Mouse (Mus musculus) CH12.LX (cell line): ENCODE measurements at regions not wholly inside any gene's neighbourhood (a gene's known extent, or its start where the extent isn't known, plus 50 kb on each side); places are given as distances from the start of the nearest gene placed in this dataset.

Experiments used
- DNase-seq: peaks from one replicate; pipeline ENCODE4 v3.0.0-alpha.2; 2013; ENCODE audit errors: extremely low read depth
- H3K27ac ChIP-seq: 2 replicates; pipeline ENCODE4 v1.5.1; 2012; ENCODE audit warnings: low read depth, mild to moderate bottlenecking, control low read depth, moderate library complexity; ENCODE audit not compliant: insufficient read depth
- H3K27me3 ChIP-seq: replicated peaks from 2 replicates; pipeline ENCODE3; 2012; ENCODE audit warnings: inconsistent platforms
- H3K36me3 ChIP-seq, 2 experiments: replicated peaks in 1 of 2; 2 replicates each; pipeline versions ENCODE3 to v1.6.1; 2012; ENCODE audit warnings: inconsistent platforms in 1 of 2, low read length in 1 of 2, mild to moderate bottlenecking in 1 of 2, mixed read lengths in 1 of 2, moderate library complexity in 1 of 2; ENCODE audit not compliant: control insufficient read depth in 1 of 2, insufficient read depth in 1 of 2
- H3K4me1 ChIP-seq, 2 experiments: 2 replicates each; pipeline ENCODE4 v1.6.1; 2012; ENCODE audit warnings: inconsistent platforms in 1 of 2, moderate library complexity in 1 of 2; ENCODE audit not compliant: insufficient read depth in 2 of 2, control insufficient read depth in 1 of 2
- H3K4me2 ChIP-seq: 2 replicates; pipeline ENCODE4 v1.6.1; 2012; ENCODE audit warnings: low read depth, mild to moderate bottlenecking, control low read depth; ENCODE audit not compliant: poor library complexity, insufficient read depth, severe bottlenecking
- H3K4me3 ChIP-seq, 3 experiments: fragments of 150-350 bp in 1 of 3; sonication (generic) in 1 of 3; replicated peaks in 1 of 3; 2 replicates each; pipeline versions ENCODE3 to v1.5.1; 2011 to 2012; ENCODE audit warnings: low read depth in 2 of 3, low read length in 2 of 3, mild to moderate bottlenecking in 2 of 3, moderate library complexity in 2 of 3, control low read depth in 1 of 3, improper control_type of control experiment in 1 of 3, inconsistent platforms in 1 of 3, mixed read lengths in 1 of 3; ENCODE audit not compliant: poor library complexity in 1 of 3
- H3K79me2 ChIP-seq: replicated peaks from 2 replicates; pipeline ENCODE4 v1.6.1; 2012; ENCODE audit warnings: mild to moderate bottlenecking, moderate library complexity; ENCODE audit not compliant: control insufficient read depth, poor library complexity, insufficient read depth, severe bottlenecking; ENCODE audit errors: extremely low read depth
- H3K9ac ChIP-seq: 2 replicates; pipeline ENCODE4 v1.6.1; 2012; ENCODE audit warnings: low read depth, mild to moderate bottlenecking, control low read depth, moderate library complexity; ENCODE audit not compliant: insufficient read depth
- H3K9me3 ChIP-seq: replicated peaks from 2 replicates; pipeline ENCODE3; 2012; ENCODE audit warnings: low read length, inconsistent platforms, mixed read lengths
- BHLHE40 ChIP-seq: IDR thresholded peaks from 2 replicates; pipeline ENCODE4 v1.6.1; 2011; ENCODE audit warnings: mild to moderate bottlenecking, low read depth, low read length, improper control_type of control experiment
- CHD2 ChIP-seq: IDR thresholded peaks from 2 replicates; pipeline ENCODE4 v1.6.1; 2011; ENCODE audit warnings: low read length, improper control_type of control experiment
- GABPA ChIP-seq: IDR thresholded peaks from 2 replicates; pipeline ENCODE4 v1.6.1; 2012; ENCODE audit warnings: low read depth, low read length, improper control_type of control experiment, inconsistent platforms; ENCODE audit not compliant: insufficient replicate concordance
- HCFC1 ChIP-seq: IDR thresholded peaks from 2 replicates; pipeline ENCODE4 v1.6.1; 2012; ENCODE audit warnings: low read depth, mild to moderate bottlenecking, inconsistent platforms, low read length, improper control_type of control experiment
- KAT2A ChIP-seq: IDR thresholded peaks from 2 replicates; pipeline ENCODE4 v1.6.1; 2012; ENCODE audit warnings: low read length, improper control_type of control experiment, inconsistent platforms; ENCODE audit not compliant: insufficient replicate concordance
- MAFK ChIP-seq: IDR thresholded peaks from 2 replicates; pipeline ENCODE4 v1.6.1; 2011; ENCODE audit warnings: low read length, improper control_type of control experiment; ENCODE audit not compliant: insufficient replicate concordance
- MAZ ChIP-seq: IDR thresholded peaks from 2 replicates; pipeline ENCODE4 v1.6.1; 2012; ENCODE audit warnings: low read depth, mild to moderate bottlenecking, inconsistent platforms, low read length, improper control_type of control experiment, moderate library complexity
- NELFE ChIP-seq: IDR thresholded peaks from 2 replicates; pipeline ENCODE4 v1.6.1; 2011; ENCODE audit warnings: low read depth, low read length, improper control_type of control experiment
- POLR2A ChIP-seq: IDR thresholded peaks from 2 replicates; pipeline ENCODE4 v1.6.1; 2011; ENCODE audit warnings: low read depth, mild to moderate bottlenecking, improper control_type of control experiment, low read length
- RAD21 ChIP-seq: IDR thresholded peaks from 2 replicates; pipeline ENCODE4 v1.6.1; 2011; ENCODE audit warnings: low read depth, mild to moderate bottlenecking, low read length, improper control_type of control experiment, moderate library complexity
- SMC3 ChIP-seq: IDR thresholded peaks from 2 replicates; pipeline ENCODE4 v1.6.1; 2011; ENCODE audit warnings: low read depth, low read length, improper control_type of control experiment
- ZC3H11A ChIP-seq: IDR thresholded peaks from 2 replicates; pipeline ENCODE4 v1.6.1; 2012; ENCODE audit warnings: low read depth, mild to moderate bottlenecking, inconsistent platforms, low read length, improper control_type of control experiment
- ZMIZ1 ChIP-seq: IDR thresholded peaks from 2 replicates; pipeline ENCODE4 v1.6.1; 2012; ENCODE audit warnings: low read depth, mild to moderate bottlenecking, inconsistent platforms, low read length, improper control_type of control experiment
- dilution Hi-C: fragments of 300-500 bp; cut with MboI; formaldehyde crosslinking; loops from 2 replicates; pipeline ENCODE4 v1.14.3; 2020; ENCODE audit warnings: low sequenced_read_pairs; ENCODE audit not compliant: extremely low pct_unique_long_range_greater_than_20kb, extremely low pct_ligation_motif_present
- in situ Hi-C: fragments of 300-500 bp; cut with MboI; formaldehyde crosslinking; loops from 3 replicates; pipeline ENCODE4 v1.14.3; 2019; ENCODE audit warnings: low sequenced_read_pairs, low pct_ligation_motif_present, low pct_unique_long_range_greater_than_20kb, mixed read lengths

GRCm38 (mm10) chr13:3726331-3726781 lies 77.8 kb downstream of the Calml3 start:
- in situ Hi-C loops (no loop called here), dilution Hi-C loops (no loop called here)
- Histone ChIP-seq H3K79me2 (no peaks in the 10 kb centered on the region), H3K9me3 (no peaks in the 10 kb centered on the region), H3K27me3 (no peaks in the 10 kb centered on the region), H3K36me3 (no peaks in the 10 kb centered on the region), H3K4me1 (peaks cover 0 to 12% of the 10 kb centered on the region in 2 experiments; a peak in 2 of 4 replicates), H3K9ac (no peak overlapping the region), H3K4me2 (no peak overlapping the region), H3K27ac (no peak overlapping the region), H3K4me3 (no peak overlapping the region)
- DNase-seq, result no peak
- TF ChIP-seq CHD2 (no peak), KAT2A (no peak), NELFE (no peak)
- TF ChIP-seq, all 38 proteins: peak for 0

GRCm38 (mm10) chr13:3725803-3726202 lies 78.3 kb downstream of the Calml3 start:
- Histone ChIP-seq H3K4me3 (no peak overlapping the region), H3K4me1 (peaks cover 0 to 12% of the 10 kb centered on the region in 2 experiments; a peak in 2 of 4 replicates), H3K79me2 (no peaks in the 10 kb centered on the region), H3K36me3 (no peaks in the 10 kb centered on the region), H3K9me3 (no peaks in the 10 kb centered on the region), H3K27me3 (no peaks in the 10 kb centered on the region), H3K9ac (no peak overlapping the region), H3K4me2 (no peak overlapping the region), H3K27ac (no peak overlapping the region)
- no peak for DNase-seq
- dilution Hi-C loops (no loop called here), in situ Hi-C loops (no loop called here)
- TF ChIP-seq ZMIZ1, result no peak
- no peak for TF ChIP-seq GABPA
- no peak for TF ChIP-seq BHLHE40
- no peak for TF ChIP-seq CHD2

- Histone ChIP-seq H3K4me3 (no peak overlapping the region), H3K4me1 (peaks cover 0 to 12% of the 10 kb centered on the region in 2 experiments; a peak in 2 of 4 replicates), H3K9ac (no peak overlapping the region), H3K36me3 (no peaks in the 10 kb centered on the region), H3K9me3 (no peaks in the 10 kb centered on the region), H3K79me2 (no peaks in the 10 kb centered on the region), H3K4me2 (no peak overlapping the region), H3K27ac (no peak overlapping the region), H3K27me3 (no peaks in the 10 kb centered on the region)
- in situ Hi-C loops, result no loop called here
- no peak for DNase-seq
- TF ChIP-seq SMC3 (no peak), ZC3H11A (no peak), RAD21 (no peak), MAFK (no peak), CHD2 (no peak), MAZ (no peak), HCFC1 (no peak), POLR2A (no peak), NELFE (no peak), GABPA (no peak)
- dilution Hi-C loops, result no loop called here
These were observed 79.8 kb downstream of the Calml3 start for GRCm38 (mm10) chr13:3724313-3724712.
